Mouse (Mus musculus) midbrain, embryonic 14.5 days (tissue): Measurements from ENCODE around the gene Thoc6. TPM values are rescaled to one million over a fixed set of nuclear protein-coding genes. Genes with fewer than 3 reads are reported as not detected.

Source experiments
- ATAC-seq: fragments of 200-750 bp; cut with Nextera tagmentation; 2 replicates; pipeline ENCODE4 v1.8.0; 2017; ENCODE audit warnings: moderate number of reproducible peaks, moderate library complexity; ENCODE audit not compliant: low FRiP score, low TSS enrichment
- DNase-seq: peaks from one replicate; pipeline ENCODE4 v3.0.0-alpha.2; 2015
- H3K27ac ChIP-seq: fragments of 300-500 bp; sonication (generic); replicated peaks from 2 replicates; pipeline ENCODE4 v1.5.1; 2014; ENCODE audit warnings: mild to moderate bottlenecking, low read depth, low read length, moderate library complexity
- H3K27me3 ChIP-seq: fragments of 300-500 bp; sonication (generic); 2 replicates; pipeline ENCODE4 v1.6.1; 2014; ENCODE audit warnings: low read length, control low read depth, mixed read lengths; ENCODE audit not compliant: control insufficient read depth, insufficient read depth
- H3K36me3 ChIP-seq: fragments of 300-500 bp; sonication (generic); 2 replicates; pipeline ENCODE4 v1.6.1; 2014; ENCODE audit warnings: low read length, control low read depth; ENCODE audit not compliant: control insufficient read depth, insufficient read depth
- H3K4me1 ChIP-seq: fragments of 300-500 bp; sonication (generic); 2 replicates; pipeline ENCODE4 v1.6.1; 2014; ENCODE audit warnings: mild to moderate bottlenecking, antibody characterized with exemption, low read length, control low read depth; ENCODE audit not compliant: control insufficient read depth, insufficient read depth
- H3K4me2 ChIP-seq: fragments of 300-500 bp; sonication (generic); 2 replicates; pipeline ENCODE4 v1.6.1; 2014; ENCODE audit warnings: mild to moderate bottlenecking, low read length, moderate library complexity
- H3K4me3 ChIP-seq: fragments of 300-500 bp; sonication (generic); replicated peaks from 2 replicates; pipeline ENCODE4 v1.5.1; 2014; ENCODE audit warnings: low read depth, low read length
- H3K9ac ChIP-seq: fragments of 300-500 bp; sonication (generic); replicated peaks from 2 replicates; pipeline ENCODE4 v1.6.1; 2014; ENCODE audit warnings: mild to moderate bottlenecking, low read length, moderate library complexity
- H3K9me3 ChIP-seq: fragments of 300-500 bp; sonication (generic); 2 replicates; pipeline ENCODE4 v1.6.1; 2016; ENCODE audit warnings: low read length, control low read depth, mixed read lengths; ENCODE audit not compliant: control insufficient read depth
- WGBS: fragments of 180-500 bp; shearing (Covaris S2); extraction: QIAGEN DNeasy Blood & Tissue Kit; methylation state at CpG from one replicate; pipeline ENCODE4 v1.1.7; 2014; 5-methylcytosine and 5-hydroxymethylcytosine counted together
- polyA plus RNA-seq: library from polyadenylated mRNA; unstranded; fragments of >200 nt; fragmentation: Nextera tagmentation; extraction: Ambion mirVana; gene quantifications from 2 replicates; pipeline ENCODE4 v1.2.1, GENCODE M21; 2014

Thoc6 gene
- polyA plus RNA-seq, 1 experiment from 2014 or later: 43.9 TPM

DNA sequence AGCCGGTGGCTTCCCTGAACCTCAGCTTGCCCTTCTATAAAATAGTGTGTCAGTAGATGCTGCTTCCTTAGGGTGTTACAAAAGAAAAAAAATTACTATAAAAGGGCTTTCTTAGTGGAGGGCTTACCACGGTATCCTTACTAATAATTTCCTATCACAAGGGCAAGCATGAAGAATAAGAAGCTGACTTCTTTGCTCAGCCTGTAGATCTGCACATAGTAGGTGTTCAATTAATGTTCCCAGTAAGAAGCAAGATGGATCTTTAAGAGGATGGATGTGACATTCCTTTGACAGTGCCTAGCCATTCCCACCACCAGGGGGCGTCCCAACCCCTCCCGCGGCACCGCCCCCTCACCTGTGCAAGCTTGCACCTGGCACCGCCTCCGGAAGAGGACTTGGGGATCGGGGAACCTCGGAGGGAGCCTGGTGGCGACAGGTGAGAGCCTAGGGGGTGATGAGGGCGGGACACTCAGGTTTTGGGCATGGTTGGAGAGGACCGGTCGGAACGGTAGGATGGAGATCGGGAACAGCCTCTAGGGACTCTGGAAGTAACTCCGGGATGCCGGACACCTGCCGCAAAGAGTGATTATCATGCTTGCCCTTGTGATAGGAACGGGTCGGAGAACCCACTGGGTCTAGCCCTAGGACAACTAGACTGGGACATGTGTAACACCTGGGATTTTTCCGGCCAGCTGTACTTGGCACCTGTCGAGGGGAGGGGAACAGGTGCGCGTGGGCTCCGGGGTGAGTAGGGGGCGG is 13.4 kb downstream of the Thoc6 start, which contains the start of gene Bicdl2:
Gene Bicdl2, plus strand, starts transcription at position 390 of the 759 bp plus-strand sequence.
- Histone ChIP-seq H3K9ac (no peak within 1 kb of the TSS), H3K36me3 (no peaks in the 10 kb centered on the region), H3K9me3 (no peaks in the 10 kb centered on the region), H3K27me3 (peaks cover 27% of the 10 kb centered on the region), H3K4me2 (no peak within 1 kb of the TSS), H3K27ac (no peak within 1 kb of the TSS), H3K4me1 (no peaks in the 10 kb centered on the region), H3K4me3 (no peak within 1 kb of the TSS)
- no peak for DNase-seq
- ATAC-seq: no peak
- WGBS: 7% methylated on average over 27 of the region's 27 CpGs

DNA sequence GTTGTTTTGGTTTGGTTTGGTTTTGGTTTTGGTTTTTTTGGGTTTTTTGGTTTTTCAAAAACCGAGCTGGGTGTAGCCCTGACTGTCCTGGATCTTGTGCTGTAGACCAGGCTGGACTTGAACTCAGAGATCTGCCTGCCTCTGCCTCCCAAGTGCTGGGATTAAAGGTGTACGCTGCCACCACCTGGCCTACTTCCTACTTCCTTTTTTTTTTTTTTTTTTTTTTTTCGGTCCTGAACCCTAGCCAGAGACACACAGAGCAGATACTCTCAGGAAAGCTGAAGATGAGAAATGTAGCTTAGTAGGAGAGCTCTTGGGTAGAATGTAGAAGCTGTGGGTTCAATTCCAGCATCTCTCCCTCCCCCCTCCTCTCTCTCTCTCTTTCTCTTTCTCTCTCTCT is 15.2 kb downstream of the Thoc6 start:
- ATAC-seq (no peak), DNase-seq (no peak)
- Histone ChIP-seq H3K27me3 (peaks cover 27% of the 10 kb centered on the region), H3K4me3 (no peak overlapping the region), H3K9ac (no peak overlapping the region), H3K36me3 (no peaks in the 10 kb centered on the region), H3K27ac (no peak overlapping the region), H3K9me3 (no peaks in the 10 kb centered on the region), H3K4me2 (no peak overlapping the region), H3K4me1 (no peaks in the 10 kb centered on the region)
- 87% methylated on average over 3 of the region's 3 CpGs for WGBS

DNA sequence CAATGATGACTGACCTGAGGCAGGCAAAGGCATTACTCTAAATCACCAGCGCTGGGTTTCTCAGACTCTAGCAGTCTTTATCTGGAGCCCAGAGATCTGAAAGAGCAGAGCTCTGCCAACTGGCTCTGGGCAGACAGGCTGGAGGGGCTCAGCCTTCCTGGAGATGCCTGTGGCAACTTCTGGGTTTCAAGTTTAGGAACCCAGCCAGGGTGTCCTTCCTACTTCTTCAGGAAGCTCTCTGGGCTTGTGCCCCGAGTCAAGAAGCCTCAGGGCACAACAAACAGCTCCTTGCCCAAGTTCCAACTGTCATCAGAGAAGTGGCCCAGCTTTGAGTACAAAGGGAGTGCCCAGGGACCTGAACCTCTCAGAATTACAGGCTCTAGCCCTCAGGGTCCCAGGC is 19.3 kb downstream of the Thoc6 start:
- Histone ChIP-seq H3K4me1 (no peaks in the 10 kb centered on the region), H3K4me2 (no peak overlapping the region), H3K9me3 (no peaks in the 10 kb centered on the region), H3K27me3 (0 out of 2 replicates have a peak, but pooled peaks cover under 1% of the 10 kb centered on the region), H3K36me3 (no peaks in the 10 kb centered on the region), H3K4me3 (no peak overlapping the region), H3K27ac (no peak overlapping the region), H3K9ac (no peak overlapping the region)
- DNase-seq (no peak), ATAC-seq (no peak)
- 74% methylated on average over 2 of the region's 2 CpGs for WGBS

DNA sequence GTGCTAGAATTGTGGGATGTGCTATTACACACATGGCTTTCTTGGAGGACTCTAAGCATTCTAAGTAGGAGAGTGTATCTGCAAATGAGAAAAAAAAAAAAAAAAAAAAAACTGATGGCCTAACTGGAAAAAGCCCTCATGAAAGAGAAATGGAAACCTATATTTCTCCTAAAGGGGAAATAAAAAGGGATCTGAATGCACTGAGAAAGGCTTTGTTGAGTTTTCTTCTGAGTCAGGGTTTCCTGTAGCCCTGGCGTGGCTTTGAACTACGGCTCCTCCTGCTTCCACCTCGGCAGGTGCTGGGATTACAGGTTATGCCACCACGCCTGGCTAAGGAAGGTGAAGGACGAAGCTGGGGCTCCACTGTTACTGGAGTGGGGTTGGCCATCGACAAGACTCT is 19.7 kb downstream of the Thoc6 start:
- no peak for ATAC-seq

DNA sequence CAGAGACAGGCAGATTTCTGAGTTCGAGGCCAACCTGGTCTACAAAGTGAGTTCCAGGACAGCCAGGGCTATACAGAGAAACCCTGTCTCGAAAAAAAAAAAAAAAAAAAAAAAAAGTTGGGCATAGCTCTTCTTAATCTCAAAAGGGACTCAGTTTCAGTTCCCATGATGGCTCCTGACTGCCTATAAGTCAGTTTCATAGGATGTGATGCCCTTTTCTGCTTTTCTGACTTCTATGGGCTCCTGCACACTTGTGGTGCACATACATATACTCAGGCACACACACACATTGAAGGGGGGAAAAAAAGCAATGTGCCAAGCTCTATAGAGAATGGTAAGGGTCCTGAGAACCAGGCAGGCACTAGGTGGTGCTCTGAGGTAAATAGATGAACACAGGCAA is 20.4 kb downstream of the Thoc6 start:
- ATAC-seq (no peak), DNase-seq (no peak)
- Histone ChIP-seq H3K9ac (no peak overlapping the region), H3K4me3 (no peak overlapping the region), H3K27me3 (no peaks in the 10 kb centered on the region), H3K27ac (no peak overlapping the region), H3K9me3 (no peaks in the 10 kb centered on the region), H3K4me2 (no peak overlapping the region), H3K36me3 (no peaks in the 10 kb centered on the region), H3K4me1 (no peaks in the 10 kb centered on the region)
- 86% methylated on average over 1 of the region's 2 CpGs for WGBS

More for the DNA sequence above, 19.7 kb downstream of the Thoc6 start:
- Histone ChIP-seq H3K9me3 (no peaks in the 10 kb centered on the region), H3K4me3 (no peak overlapping the region), H3K4me2 (no peak overlapping the region), H3K27ac (no peak overlapping the region), H3K27me3 (no peaks in the 10 kb centered on the region), H3K36me3 (no peaks in the 10 kb centered on the region), H3K4me1 (no peaks in the 10 kb centered on the region), H3K9ac (no peak overlapping the region)
- DNase-seq: no peak
- WGBS: 62% methylated on average over 6 of the region's 6 CpGs

DNA sequence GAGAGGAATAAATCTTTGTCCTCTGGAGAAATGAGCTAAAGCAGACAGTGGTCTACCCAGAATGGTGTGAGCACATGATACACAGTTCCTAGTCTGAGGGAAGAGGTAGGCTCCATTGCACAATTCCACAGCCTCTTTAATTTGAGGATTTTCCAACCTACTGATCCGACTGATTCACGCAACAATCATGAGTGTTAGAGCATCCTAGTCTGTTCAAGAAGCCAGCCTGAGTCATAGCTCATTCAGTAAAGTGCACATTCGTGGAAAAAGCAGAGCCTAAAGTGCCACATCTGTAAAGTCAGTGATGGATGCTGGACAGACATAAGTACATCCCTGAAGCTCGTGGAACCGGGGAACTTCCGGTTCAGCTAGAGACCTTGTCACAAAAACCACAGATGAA is 22.3 kb downstream of the Thoc6 start:
- Histone ChIP-seq H3K4me2 (no peak overlapping the region), H3K4me3 (no peak overlapping the region), H3K9ac (no peak overlapping the region), H3K9me3 (no peaks in the 10 kb centered on the region), H3K4me1 (no peaks in the 10 kb centered on the region), H3K36me3 (no peaks in the 10 kb centered on the region), H3K27ac (no peak overlapping the region), H3K27me3 (no peaks in the 10 kb centered on the region; the same call in 1 of the 2 replicates)
- WGBS: 79% methylated on average over 6 of the region's 6 CpGs
- no peak for DNase-seq
- ATAC-seq: no peak

DNA sequence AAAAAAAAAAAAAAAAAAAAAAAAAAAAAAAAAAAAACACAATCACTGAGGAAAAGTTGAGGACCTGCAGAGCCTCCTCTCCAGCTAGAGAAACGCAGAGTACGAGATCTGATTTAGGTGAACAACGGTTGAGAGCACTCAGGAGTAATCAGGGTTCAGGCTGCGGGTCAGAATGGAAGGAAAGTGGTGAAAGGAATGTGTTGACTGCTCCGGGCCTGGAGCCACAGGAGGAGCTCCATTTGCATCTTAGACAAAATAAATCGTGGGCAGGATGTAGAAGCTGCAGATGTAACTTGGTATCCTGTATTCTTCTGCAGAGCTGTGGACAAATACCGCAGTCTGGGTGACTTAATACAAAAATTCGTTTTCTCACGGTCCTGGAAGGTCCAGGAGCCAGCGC is 27.8 kb downstream of the Thoc6 start:
- Histone ChIP-seq H3K36me3 (no peaks in the 10 kb centered on the region), H3K27ac (no peak overlapping the region), H3K4me3 (no peak overlapping the region), H3K9ac (no peak overlapping the region), H3K4me1 (0 out of 2 replicates have a peak, but pooled peaks cover 6% of the 10 kb centered on the region), H3K9me3 (no peaks in the 10 kb centered on the region), H3K4me2 (no peak overlapping the region), H3K27me3 (peaks cover 13% of the 10 kb centered on the region)
- DNase-seq (no peak), ATAC-seq (no peak)
- WGBS: 32% methylated on average over 10 of the region's 10 CpGs

DNA sequence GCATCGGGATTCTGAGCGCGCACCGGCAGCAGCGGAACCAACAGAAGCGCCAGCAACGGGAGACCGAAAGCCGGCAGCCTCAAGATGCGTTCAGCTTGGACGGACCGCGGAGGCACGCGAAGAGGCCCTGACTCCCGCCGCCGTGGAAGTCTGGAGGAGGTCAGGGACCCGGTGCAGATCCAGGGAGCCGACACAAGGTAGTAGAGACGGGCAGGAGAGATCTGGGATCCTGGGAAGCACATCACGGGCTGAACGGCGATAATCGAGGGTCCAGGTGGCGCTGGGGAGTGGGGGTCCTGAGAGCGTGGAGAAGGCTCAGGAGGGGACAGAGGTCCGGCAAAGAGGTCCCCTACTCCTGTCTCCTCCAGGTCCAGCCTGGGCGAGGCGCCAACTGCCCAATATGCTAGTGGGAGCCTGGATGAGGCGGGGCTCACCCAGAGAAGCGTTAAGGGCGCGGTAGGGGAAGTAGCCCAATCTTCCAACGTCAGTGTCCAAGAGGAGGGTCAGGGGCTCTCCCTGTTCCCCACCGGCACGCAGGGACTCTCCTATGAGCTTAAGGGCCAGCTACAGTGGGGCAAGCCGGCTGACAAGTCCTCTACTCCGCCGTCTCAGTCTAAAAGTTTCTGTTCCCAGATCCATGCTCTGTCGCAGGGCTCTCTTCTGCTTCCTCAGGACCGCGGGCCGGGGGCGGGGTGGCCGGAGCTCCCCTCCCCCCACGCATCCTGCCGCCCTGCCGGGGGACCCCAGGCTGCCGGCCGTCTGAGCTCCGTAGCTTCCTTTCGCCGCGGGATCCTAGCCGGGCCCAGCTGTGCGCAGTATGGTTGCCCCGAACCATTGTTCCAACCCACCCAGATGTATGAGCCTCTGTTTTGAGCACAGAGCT is 28.8 kb downstream of the Thoc6 start, which contains the start of gene Mmp25:
Gene Mmp25, minus strand, starts transcription at position 665 of the 883 bp plus-strand sequence.
- H3K4me1 ChIP-seq: 0 out of 2 replicates have a peak, but pooled peaks cover 6% of the 10 kb centered on the region
- H3K4me2 ChIP-seq: peak within 1 kb of the TSS; percentile 67
- WGBS: 1% methylated on average over 58 of the region's 58 CpGs
- H3K4me3 ChIP-seq: peak within 1 kb of the TSS; percentile 35
- no peak within 1 kb of the TSS for H3K27ac ChIP-seq
- peak; percentile 47 for DNase-seq
- no peaks in the 10 kb centered on the region for H3K36me3 ChIP-seq
- ATAC-seq: peak; percentile 46; the same call in 1 of the 2 replicates
- H3K27me3 ChIP-seq: peaks cover 13% of the 10 kb centered on the region
- peak within 1 kb of the TSS; percentile 29; the same call in 1 of the 2 replicates for H3K9ac ChIP-seq
- no peaks in the 10 kb centered on the region for H3K9me3 ChIP-seq
